Mouse (Mus musculus) CH12F3 (cell line): ENCODE data around the gene Sirpa.

Source experiments
- in situ Hi-C: fragments of 300-500 bp; cut with MboI; formaldehyde crosslinking; loops from 2 replicates; pipeline ENCODE4 v1.14.3; 2020; ENCODE audit warnings: low sequenced_read_pairs

The Sirpa gene

DNA sequence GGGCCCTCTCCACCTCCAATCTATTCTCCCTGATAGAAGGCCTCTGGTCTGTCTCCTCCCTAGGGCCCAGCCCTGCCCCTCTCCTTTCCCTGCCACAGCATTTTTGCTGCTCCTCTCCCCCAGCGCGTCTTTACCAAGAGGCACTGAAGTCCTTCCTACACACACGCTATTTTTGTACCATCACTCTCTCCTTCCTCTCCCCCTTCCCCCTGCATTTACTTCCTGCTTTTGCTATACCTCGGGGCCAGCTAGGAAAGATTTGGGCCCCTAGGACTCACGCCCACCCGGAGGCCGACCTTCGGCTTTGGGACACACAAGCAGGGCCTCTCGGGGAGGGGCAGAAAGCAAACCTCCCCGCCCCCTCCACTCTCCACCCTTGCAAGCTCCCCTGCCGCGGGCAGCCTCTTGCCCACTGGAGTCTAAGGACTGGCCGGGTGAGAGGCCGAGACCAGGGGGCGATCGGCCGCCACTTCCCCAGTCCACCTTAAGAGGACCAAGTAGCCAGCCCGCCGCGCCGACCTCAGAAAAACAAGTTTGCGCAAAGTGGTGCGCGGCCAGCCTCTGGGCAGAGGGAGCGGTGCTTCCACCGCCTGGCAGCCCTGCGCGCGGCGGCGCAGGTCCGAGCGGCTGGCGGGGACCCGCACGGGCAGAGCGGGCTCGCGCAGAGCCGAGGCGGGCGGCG is at the start of gene Sirpa:
Gene Sirpa, plus strand, starts transcription at position 377 of the 682 bp plus-strand sequence.
- in situ Hi-C loops, result no loop called here

DNA sequence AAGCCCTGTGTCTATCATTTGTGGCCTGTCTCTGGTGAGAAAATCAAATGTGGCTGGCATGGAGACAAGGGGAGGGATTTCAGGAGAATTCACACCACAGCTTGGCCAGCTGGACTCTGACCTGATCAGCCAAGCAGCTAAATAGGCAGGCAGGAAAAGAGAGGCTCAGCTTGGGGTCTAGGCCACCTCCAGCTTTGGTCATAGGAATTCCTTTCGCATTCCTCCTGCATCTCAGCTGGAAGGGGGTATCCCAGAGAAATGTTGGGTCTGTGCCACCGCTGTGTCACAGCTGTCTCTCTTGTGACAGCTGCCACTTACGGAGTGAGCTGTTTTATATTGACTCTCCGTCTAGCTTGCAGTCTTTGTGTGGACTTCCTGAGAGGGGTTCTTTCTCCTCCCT is 48.2 kb upstream of the Sirpa start:
- in situ Hi-C loops, result no loop called here

DNA sequence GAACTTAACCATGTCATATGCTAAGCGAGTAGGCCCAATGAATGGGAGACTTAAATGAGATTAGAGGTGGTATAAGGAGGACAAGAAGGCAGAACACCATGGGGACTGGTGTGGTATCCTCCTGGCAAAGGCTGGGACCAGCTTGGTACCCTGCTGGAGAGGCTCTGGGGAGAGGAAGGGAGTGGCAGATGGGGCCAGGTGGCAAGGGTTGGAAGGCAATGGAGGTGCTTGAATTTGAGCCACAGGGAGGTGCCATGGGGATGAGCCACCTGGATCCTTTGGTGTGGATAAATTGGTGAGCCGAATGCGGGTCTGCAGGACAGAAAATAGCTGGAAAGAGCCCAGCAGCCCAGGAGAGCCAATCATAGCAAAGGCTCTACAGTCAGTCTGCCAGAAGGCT is 47.7 kb upstream of the Sirpa start:
- in situ Hi-C loops, result no loop called here

DNA sequence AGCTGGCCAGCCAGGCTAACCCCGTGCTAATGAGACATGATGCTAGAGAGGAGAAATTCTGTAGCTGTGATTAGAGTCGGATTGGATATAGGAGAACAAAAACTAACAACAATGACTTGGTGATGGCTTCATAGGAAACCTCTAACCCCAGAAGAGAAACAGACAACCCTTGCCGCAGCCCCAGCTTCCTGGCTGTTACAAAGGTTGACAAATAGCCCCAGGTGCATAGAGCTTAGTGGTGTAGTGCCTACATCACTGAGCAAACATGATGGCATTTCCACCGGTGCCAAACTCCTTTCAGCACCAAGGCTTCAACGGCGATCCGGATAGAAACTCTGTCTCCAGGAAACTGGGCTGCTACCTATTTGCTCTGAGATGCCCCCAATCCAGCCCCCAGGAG is 47.0 kb upstream of the Sirpa start:
- in situ Hi-C loops, result no loop called here

DNA sequence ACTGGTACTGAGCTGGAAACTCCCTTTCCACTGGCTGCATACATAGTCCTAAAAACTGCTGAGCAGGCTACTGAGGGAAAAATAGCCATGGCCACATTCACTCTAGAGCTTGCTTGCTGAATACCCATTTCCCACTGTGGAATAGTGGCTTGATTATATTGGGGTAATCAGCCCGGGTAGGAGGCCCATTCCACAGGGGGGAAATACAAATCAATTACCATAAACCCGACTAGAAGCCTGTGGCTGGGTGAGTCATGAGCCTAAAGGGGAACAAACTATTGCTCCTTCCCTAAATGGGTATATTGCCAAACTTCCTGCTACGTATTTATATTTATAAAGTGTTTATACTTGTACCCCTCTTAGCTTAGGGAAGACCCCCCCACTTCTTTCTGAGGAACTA is 45.9 kb upstream of the Sirpa start:
- in situ Hi-C loops, result no loop called here

DNA sequence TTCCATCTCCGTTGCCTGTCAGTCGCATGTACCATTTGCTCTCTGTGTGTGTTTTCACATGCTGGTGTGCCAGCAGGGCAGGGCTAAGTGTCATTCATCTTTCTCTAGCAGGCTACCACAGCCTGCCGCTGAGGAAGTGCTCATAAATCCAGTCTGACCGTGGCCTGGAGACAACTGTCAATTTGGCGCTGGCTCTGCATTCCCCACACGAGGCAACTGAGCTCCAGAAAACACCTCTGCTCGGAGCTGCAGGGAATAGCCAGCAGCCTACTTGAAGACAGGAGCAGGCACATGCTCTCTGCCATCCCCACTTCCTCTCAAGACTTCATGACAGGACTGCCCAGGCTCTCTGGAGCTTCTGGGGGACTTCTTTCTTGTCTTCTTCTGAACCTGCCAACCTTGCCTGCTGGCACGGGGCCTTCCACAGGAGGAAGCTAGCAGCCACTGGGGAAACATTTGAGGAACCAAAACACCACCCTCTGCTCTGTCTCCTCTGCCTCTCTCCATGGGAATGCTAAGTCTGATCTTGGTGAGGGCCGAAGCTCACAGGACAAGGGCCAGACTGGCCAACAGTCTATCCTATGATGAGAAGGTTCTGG is 43.0 kb upstream of the Sirpa start:
- in situ Hi-C loops, result no loop called here

DNA sequence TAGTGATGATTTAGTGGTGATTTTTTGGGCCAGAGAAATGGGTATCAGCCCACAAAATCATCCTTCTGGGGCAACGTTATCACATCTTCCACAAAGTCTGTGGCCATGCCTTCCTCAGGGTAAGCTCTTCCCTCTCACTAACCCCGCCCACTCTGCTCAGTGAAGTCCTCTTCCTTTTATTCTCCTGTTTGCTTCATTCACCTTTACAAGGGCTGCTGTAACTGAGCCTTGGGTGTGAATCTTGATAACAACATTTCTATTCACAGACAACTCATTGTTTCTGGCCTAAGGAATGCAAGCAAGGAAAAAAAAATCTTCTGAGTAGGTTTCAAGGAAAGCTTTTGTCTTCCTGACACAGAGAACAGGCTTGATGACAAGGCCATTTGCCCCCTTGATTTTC is 41.9 kb upstream of the Sirpa start:
- in situ Hi-C loops, result no loop called here

DNA sequence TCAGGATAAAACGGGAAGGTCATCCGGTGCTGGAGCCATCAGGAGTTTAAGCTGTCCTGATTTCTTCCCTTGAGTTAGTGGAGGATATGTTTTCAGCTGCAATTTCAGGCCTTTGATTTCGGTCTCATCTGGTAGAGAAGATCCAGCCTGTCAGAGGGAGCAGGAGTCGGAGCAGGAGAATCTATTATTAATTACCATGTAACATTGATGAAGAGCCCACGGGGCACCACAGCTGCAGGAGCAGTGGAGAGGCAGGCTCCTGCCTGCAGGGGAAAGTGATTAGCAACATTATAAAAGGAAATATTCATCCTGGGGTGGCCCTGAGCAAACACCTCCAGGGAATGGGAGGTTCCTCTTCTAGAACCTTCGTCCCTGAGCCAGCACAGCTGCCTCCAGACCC is 36.6 kb upstream of the Sirpa start:
- in situ Hi-C loops, result no loop called here

DNA sequence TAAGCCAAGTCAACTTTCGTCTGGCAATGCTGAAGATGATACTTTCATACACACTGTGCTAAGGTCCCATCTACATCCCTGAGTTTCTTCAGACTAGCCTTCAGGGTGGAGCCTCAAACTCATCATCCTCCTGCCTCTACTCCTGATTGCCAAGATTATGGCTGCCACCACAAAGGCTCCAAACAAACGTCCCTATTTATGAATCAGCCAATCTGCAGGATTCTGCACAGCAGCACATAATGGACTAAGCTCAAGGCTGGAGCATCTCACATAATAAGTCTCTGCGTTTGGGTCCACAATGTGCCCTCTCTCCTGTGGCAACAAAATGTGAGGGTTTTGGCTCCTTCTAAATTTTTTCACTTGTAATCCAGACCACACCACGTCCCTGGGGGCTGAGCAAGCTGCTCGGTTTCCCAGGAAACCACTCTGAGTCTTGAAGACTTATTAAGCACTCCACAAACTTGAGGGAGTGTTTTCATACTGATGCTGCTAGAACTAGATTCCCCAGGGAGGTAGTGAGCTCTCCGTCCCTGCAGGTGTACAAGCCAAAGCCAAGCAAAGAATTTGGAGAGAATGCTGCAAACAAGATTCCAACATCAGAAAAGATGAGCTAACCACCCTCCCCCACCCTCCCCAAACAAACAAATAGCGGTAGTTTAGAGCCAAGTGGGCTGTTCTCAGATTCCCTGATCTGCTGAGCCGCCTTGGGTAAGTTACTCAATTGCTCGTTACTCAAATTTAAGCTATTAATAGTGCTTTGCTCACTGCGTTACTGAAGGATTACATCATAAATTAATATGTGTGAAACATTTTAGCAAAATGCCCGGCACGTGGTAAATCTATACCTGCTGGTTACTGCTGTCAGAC is 34.4 kb upstream of the Sirpa start:
- in situ Hi-C loops, result no loop called here

DNA sequence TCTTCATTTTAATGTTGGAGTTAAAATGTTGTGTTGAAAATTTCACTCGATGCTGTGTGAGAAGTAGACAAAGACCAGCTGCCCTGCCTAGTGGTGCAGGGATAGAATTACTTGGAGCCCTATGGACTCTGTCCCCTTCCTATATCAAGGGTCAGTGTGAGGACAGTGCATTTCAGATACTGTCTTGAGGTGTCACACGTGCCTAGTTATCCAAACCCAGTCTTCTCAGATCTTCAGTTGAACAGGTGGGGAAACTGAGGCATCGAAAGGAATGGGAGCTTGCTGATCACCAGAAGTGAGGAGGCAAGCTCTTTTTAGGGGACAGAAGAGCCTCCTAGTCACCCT is 33.8 kb upstream of the Sirpa start:
- in situ Hi-C loops, result no loop called here

DNA sequence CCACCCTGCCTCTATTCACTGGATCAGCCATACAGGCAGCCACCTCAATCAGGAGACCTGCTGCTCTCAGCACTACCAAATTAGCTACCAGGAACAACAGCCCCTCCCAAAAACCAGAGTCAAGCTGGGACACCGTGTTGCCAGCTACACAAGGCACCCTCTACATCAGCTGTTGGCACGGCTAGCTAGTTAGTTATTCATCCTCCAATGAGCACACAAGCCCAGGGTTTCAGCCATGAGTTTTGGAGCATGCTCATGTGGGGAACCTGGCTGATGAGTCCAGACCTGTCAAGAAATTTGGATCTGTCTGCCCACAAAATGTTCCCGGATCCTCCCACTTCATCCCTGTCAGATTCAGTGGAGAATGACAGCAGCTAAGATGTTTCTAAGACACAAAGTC is 30.8 kb upstream of the Sirpa start:
- in situ Hi-C loops, result no loop called here

DNA sequence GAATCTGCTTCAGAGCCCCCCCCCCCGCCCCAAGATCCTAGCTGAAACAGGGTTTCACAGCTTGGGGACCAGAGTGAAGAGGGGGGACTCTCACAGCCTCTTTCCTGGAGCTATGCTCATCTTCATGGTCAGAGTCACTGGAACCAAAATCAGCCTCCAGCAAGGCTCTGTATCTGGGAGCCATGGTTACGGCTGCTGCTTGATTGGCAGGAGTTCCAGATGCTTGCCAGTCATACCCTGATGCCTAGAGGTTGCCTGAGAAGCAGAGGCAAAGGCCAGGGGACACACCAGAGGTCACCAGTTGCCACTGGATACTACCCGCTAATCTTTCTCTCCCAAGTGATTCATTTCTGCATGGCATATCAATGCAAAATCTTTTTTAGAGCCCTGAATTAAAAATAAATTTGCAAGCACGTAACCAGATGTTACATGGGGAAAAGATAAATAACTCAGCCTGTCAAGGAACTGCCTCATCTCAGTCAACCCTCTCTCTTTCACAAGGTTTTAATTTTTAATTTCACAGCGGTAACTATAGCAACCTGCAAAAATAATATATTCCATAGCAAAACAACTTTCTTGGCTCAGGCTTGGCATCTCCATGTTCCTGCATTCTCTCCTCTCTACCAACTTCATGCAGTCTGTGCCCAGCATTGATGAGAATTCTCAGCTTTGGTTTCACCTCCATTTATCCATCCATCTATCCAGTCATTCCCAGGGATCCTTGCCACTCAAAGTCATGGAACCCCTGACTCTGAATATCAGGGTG is 28.5 kb upstream of the Sirpa start:
- in situ Hi-C loops, result no loop called here

DNA sequence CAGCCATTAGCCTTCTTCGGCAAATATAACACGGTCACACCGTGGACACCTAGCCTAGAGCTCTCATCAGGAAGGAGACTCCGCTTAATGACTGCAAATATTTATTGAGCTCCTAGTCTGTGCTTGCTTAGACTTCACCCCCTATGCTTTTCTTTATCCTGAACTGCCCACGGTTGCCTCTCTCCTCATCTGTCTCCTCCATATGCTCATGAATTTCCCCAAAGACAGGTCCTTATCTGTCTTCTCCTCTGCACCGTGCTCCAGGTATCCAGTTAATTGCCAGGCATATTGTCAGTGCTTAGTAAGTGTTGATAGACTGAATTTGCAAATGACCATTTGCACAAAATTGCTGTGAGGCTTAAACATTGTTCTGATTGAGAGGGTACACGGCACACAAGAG is 23.5 kb upstream of the Sirpa start:
- in situ Hi-C loops, result no loop called here

DNA sequence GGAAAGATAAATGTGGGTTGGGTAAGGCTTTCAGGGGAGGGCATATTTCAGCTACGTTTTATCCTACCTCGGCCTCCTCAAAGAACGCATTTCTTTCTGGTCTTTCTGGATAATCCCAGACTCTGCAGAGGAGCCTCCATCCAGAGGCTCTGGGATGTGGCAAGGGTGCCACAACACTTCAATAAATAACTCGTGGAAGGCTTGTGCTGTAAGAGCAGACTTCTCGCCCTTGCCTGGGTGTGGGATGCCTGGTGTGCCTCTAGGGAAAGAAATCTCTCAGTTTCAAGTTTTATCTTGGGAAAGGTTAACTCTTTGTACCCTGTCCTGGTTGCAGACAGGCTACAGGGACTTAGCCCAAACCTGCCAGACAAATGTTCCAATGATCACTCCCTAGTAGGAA is 23.1 kb upstream of the Sirpa start:
- in situ Hi-C loops, result no loop called here

DNA sequence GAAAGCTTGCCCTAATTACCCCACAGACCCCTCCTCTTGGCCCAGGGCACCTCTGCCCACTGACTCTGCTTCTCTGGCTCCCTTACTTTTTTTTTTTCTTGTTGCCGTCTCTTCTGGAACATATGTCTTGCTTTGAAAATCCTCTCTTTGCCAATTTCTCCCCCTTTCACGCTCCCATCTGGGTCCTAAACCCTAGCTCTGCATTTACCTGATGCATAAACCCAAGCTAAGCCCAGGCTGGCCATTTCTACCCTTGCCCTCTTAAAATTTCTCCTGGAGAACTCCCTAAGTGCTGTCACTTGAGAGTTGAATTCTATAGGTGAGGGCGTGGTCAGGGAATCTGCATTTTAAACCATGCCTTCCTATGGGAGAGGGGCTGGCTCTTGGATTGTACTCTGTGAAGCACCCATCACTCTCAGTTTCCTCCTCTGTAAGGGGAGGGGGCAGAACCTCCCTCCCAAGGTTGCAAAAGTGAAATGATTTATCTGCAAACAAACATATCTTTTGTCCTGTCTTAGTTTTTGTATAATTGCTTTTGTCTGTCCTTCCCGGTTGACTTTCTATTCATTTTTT is 18.8 kb upstream of the Sirpa start:
- in situ Hi-C loops, result no loop called here

DNA sequence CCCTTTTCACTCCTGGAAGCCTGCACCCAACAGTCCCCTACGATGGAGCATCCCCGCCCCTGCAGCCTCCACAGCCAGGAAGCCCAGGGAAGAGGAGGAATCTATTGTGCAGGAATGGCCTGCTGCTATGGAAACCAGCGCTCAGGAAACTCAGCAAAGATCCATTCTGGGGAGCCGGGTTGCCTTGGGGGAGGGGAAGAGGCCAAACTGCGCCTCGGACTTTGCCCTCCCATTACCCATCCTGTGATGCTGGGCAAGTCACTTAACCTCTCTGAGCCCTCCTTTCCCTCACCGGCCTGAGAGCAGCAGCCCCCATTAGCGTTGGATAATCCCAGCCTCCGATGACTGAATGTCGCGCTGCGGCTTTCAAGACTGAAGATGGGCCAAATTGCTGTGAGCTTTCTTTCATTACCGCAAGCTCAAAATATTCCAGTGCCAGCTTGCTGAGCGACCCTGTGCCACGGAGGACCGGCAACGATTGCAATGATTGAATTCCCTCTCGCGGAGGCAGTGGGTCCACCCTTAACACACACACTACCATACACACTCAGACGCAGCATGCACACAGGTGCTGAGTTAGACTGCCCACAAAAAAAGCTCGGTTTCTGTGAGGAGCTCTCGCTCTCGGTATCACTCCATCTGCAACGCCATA is 18.1 kb upstream of the Sirpa start:
- in situ Hi-C loops, result no loop called here

DNA sequence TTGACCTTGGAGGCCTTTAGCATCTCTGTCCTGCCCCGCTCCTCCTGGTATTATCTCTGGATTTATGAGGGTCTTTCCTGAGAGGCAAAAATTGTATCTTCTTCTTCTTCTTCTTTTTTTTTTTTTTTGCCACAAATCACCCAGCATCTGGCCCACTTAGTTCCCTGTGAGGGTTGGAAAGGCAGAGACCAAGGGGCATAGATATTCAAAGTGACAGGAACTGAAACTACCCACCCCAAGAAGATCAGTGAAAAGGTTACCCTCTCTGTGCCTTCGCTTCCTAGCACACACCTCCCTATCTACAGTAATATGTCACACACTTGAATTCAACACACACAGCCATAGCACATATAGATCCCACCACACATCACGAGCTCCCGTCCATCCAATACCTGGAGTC is 17.5 kb upstream of the Sirpa start:
- in situ Hi-C loops, result no loop called here

DNA sequence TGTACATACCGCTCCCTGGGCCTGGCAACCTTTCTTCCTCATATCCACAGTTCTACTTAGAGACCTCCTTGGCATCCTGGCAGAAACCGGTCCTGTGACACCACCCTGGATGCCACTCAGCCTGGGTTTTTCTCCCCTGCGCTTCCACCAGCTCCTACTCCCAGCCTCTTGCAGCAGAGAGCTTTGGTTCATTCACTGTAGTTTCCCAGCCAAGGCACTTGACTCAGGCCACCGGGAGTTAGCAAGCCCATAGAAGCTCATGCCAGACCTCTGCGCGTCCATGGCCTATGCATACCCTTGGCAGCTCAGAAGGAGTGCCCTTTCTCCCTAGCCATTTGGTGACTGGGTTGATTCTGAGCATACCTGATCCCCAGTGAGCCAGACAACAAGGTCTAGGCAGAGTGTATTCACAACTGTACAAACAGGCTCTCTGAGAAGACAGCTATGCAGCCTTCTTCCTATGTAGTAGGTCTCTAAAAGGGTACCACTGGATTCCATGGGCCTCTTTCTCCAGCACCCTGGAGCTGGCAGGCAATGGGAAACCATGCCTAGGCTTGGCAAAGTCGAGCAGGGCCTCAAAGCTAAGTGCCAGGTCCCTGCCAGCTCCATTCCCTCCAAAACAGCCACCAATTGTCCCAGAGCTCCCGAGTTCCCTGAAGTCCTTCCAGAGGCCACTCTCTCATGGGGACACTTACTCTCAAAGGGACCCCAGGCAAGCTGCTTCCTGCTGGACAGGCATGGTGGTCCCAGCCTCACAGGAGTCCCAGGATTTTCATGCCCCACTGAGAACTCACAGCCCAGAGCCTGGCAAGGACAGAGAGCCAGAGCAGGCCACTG is 15.8 kb upstream of the Sirpa start:
- in situ Hi-C loops, result no loop called here

DNA sequence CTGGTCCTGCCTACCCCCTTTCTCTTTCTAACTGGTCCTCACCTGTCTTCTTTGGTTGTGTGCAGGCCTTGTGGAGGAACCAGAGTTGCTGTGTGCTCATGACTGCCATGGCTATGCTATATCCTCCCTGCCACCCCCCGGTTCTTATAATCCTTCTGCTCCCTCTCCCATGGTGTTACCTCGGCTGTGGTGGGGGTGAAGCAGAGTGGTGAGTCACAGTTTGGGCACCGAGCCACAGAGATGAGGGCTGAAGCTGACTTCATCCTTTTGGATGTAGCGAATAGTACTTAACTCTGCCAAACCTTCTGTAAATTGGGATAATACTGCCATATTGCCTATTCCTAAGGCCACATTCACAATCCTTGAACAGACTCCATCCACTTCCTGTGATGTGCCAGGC is 12.0 kb upstream of the Sirpa start:
- in situ Hi-C loops, result no loop called here

DNA sequence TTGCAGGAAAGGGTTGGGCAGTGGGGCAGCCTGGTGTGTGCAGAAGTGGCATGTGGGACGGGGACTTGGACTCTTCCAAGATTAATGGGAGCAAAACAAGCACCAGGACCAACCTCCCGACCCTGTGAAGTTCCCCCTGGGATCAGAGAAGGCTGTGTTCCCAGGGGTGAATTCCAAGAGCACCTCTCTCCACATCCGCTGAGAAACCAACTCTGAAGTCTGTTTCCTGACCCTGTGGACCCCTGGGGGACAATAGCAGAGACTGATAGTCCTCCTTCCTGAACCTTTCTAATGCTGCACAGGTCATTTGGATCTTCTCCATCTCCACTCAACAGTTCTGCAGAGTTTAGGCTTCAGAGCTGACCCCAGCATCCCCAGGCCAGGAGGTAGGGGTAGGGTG is 10.8 kb upstream of the Sirpa start:
- in situ Hi-C loops, result no loop called here
